Mouse (Mus musculus) midbrain, postnatal 0 days (tissue): ENCODE results near the gene Slc25a5. TPM values are rescaled to one million over a fixed set of nuclear protein-coding genes. Genes with fewer than 3 reads are reported as not detected.

Source experiments
- ATAC-seq: fragments of 200-750 bp; cut with Nextera tagmentation; 2 replicates; pipeline ENCODE4 v1.8.0; 2017; ENCODE audit warnings: moderate number of reproducible peaks, mild to moderate bottlenecking, moderate TSS enrichment, moderate library complexity; ENCODE audit not compliant: low FRiP score
- DNase-seq: peaks from one replicate; pipeline ENCODE4 v3.0.0-alpha.2; 2015; ENCODE audit warnings: low spot score
- H3K27ac ChIP-seq: fragments of 300-500 bp; sonication (generic); 2 replicates; pipeline ENCODE4 v1.5.1; 2014; ENCODE audit warnings: low read depth, mild to moderate bottlenecking, low read length, mixed read lengths
- H3K27me3 ChIP-seq: fragments of 300-500 bp; sonication (generic); 2 replicates; pipeline ENCODE4 v1.6.1; 2014; ENCODE audit warnings: low read length, control low read depth, mixed read lengths; ENCODE audit not compliant: insufficient read depth
- H3K36me3 ChIP-seq: fragments of 300-500 bp; sonication (generic); 2 replicates; pipeline ENCODE4 v1.6.1; 2014; ENCODE audit warnings: low read length, control low read depth, mixed read lengths; ENCODE audit not compliant: insufficient read depth
- H3K4me1 ChIP-seq: fragments of 300-500 bp; sonication (generic); 2 replicates; pipeline ENCODE4 v1.6.1; 2014; ENCODE audit warnings: mild to moderate bottlenecking, control low read depth, antibody characterized with exemption, low read length, mixed read lengths; ENCODE audit not compliant: insufficient read depth
- H3K4me2 ChIP-seq: fragments of 300-500 bp; sonication (generic); 2 replicates; pipeline ENCODE4 v1.6.1; 2014; ENCODE audit warnings: low read depth, mild to moderate bottlenecking, low read length, mixed read lengths; ENCODE audit not compliant: poor library complexity, severe bottlenecking
- H3K4me3 ChIP-seq: fragments of 300-500 bp; sonication (generic); 2 replicates; pipeline ENCODE4 v1.5.1; 2014; ENCODE audit warnings: low read depth, mild to moderate bottlenecking, low read length, moderate library complexity
- H3K9ac ChIP-seq: fragments of 300-500 bp; sonication (generic); replicated peaks from 2 replicates; pipeline ENCODE4 v1.6.1; 2014; ENCODE audit warnings: mild to moderate bottlenecking, low read length, moderate library complexity, mixed read lengths; ENCODE audit not compliant: poor library complexity, severe bottlenecking
- H3K9me3 ChIP-seq: fragments of 300-500 bp; sonication (generic); 2 replicates; pipeline ENCODE4 v1.6.1; 2016; ENCODE audit warnings: low read length, control low read depth
- CTCF ChIP-seq: IDR thresholded peaks from 2 replicates; pipeline ENCODE4 v1.5.1; 2016; ENCODE audit warnings: antibody characterized with exemption, mild to moderate bottlenecking
- WGBS: fragments of 180-500 bp; shearing (Covaris S2); extraction: QIAGEN DNeasy Blood & Tissue Kit; methylation state at CpG from one replicate; pipeline ENCODE4 v1.1.7; 2014; 5-methylcytosine and 5-hydroxymethylcytosine counted together
- polyA plus RNA-seq: library from polyadenylated mRNA; unstranded; fragments of >200 nt; fragmentation: Nextera tagmentation; extraction: Ambion mirVana; gene quantifications from 2 replicates; pipeline ENCODE4 v1.2.1, GENCODE M21; 2015
- total RNA-seq: library from RNA; depleted of rRNA; stranded (reverse); fragments of >200 nt; gene quantifications from 2 replicates; pipeline ENCODE4 v1.2.3, GENCODE M21; 2014; rRNA removed

Gene Slc25a5
- total and polyA plus RNA-seq, 2 experiments from 2014 or later, result 392 to 483 TPM

DNA sequence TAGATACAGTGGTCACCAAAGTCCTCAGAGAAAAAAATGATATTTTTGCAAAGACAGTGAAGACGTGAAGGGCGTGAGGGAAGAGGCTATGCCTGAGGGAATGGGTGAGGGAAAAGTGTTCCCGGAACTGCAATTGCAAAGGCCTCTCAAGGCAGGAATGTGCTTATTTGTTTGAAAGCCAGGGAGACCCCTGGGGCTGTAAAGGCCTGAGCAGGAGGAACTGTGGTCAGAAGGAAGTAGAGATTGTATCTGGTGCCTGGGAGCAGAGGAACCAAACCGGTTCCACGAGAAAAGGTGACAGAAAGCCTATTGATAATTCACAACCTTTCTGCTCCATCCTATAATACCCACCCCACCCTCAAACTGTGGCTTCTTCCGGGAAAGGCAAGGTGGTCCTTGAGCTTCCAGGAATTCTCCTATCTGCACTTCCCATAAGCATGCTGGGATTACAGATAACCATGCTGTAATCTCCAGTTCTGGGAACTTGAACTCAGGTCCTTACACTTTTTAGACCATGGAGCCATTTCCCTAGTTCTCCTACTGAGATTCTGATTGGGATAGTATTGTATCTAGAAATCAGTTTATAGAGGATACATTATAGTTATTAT is 41.7 kb downstream of the Slc25a5 start:
- Histone ChIP-seq H3K9ac (no peak overlapping the region), H3K4me1 (no peaks in the 10 kb centered on the region), H3K4me3 (no peak overlapping the region), H3K4me2 (no peak overlapping the region), H3K27ac (no peak overlapping the region), H3K9me3 (no peaks in the 10 kb centered on the region), H3K36me3 (no peaks in the 10 kb centered on the region), H3K27me3 (no peaks in the 10 kb centered on the region)
- DNase-seq (no peak), ATAC-seq (no peak)
- 78% methylated on average over 6 of the region's 6 CpGs for WGBS
- no peak for TF ChIP-seq CTCF

DNA sequence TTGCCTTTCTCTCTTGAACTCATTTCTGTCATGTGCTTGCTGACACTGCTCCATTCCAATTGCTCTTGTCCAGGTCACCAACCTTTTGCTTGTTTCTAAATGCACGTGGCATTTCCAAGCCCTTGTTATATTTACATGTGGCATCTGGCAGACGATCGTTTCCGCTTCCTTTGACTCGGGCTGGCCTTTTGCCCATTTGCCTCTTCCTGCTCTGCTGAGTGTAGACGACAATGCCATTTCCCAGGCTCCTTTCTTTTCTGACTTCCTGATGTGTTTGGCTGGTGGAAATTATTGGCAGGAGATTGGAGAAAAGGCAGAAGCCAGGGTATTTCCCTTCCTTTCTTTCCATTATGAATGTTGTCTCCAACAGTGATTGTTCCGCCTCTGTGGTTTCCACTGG is 43.9 kb downstream of the Slc25a5 start:
- no peak overlapping the region for H3K4me2 ChIP-seq
- H3K27me3 ChIP-seq, result no peaks in the 10 kb centered on the region
- H3K9me3 ChIP-seq, result no peaks in the 10 kb centered on the region
- no peak for TF ChIP-seq CTCF
- no peak overlapping the region for H3K27ac ChIP-seq
- H3K36me3 ChIP-seq, result no peaks in the 10 kb centered on the region
- DNase-seq (peak; percentile 44), ATAC-seq (no peak)
- no peaks in the 10 kb centered on the region for H3K4me1 ChIP-seq
- WGBS, result 78% methylated on average over 7 of the region's 7 CpGs
- H3K9ac ChIP-seq, result no peak overlapping the region
- H3K4me3 ChIP-seq, result no peak overlapping the region

DNA sequence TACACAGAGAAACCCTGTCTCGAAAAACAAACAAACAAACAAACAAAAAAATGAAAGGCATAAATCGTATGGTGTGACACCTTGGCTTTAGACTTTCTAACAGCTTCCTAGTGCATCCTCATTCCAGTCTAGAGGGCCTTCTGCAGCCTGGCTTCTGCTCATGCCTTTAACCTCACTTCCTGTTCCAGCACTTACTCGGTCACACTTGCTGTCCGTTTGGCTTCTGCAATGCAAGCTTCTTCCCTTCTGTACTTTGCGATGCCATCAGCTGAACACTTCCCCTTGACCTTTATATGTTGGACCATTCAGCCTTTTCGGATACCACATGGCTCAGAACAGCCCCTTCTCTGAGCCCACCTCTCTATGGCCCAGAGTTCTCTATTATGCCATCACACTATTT is 46.2 kb downstream of the Slc25a5 start:
- no peak overlapping the region for H3K4me3 ChIP-seq
- no peak for TF ChIP-seq CTCF
- no peak for ATAC-seq
- no peak overlapping the region for H3K9ac ChIP-seq
- no peaks in the 10 kb centered on the region for H3K36me3 ChIP-seq
- no peaks in the 10 kb centered on the region for H3K4me1 ChIP-seq
- no peak for DNase-seq
- WGBS, result 86% methylated on average over 6 of the region's 6 CpGs
- no peaks in the 10 kb centered on the region for H3K9me3 ChIP-seq
- H3K27ac ChIP-seq, result no peak overlapping the region
- no peaks in the 10 kb centered on the region for H3K27me3 ChIP-seq
- H3K4me2 ChIP-seq, result no peak overlapping the region

GRCm38 (mm10) chrX:36843346-36843990 is 48.0 kb downstream of the Slc25a5 start:
- Histone ChIP-seq H3K9ac (no peak overlapping the region), H3K36me3 (no peaks in the 10 kb centered on the region), H3K4me1 (no peaks in the 10 kb centered on the region), H3K27ac (no peak overlapping the region), H3K27me3 (no peaks in the 10 kb centered on the region), H3K4me3 (no peak overlapping the region), H3K9me3 (no peaks in the 10 kb centered on the region), H3K4me2 (no peak overlapping the region)
- 63% methylated on average over 4 of the region's 4 CpGs for WGBS
- DNase-seq (no peak), ATAC-seq (no peak)
- TF ChIP-seq CTCF, result no peak

- TF ChIP-seq CTCF, result no peak
- 80% methylated on average over 1 of the region's 1 CpGs for WGBS
- Histone ChIP-seq H3K4me1 (no peaks in the 10 kb centered on the region), H3K27me3 (no peaks in the 10 kb centered on the region), H3K9me3 (no peaks in the 10 kb centered on the region), H3K4me3 (no peak overlapping the region), H3K9ac (no peak overlapping the region), H3K36me3 (no peaks in the 10 kb centered on the region), H3K4me2 (no peak overlapping the region), H3K27ac (no peak overlapping the region)
- no peak for DNase-seq
- no peak for ATAC-seq
These were observed 51.7 kb downstream of the Slc25a5 start for GRCm38 (mm10) chrX:36847152-36847551.

Other genes starting within 250 kb of the Slc25a5 start
- 521 and 534 TPM in 2 replicates for gene Pgrmc1, start 197.4 kb upstream of the Slc25a5 start, total RNA-seq
- gene Pgrmc1, start 197.4 kb upstream of the Slc25a5 start, polyA plus RNA-seq, result 763 and 773 TPM in 2 replicates
- 9.8 TPM in 2 replicates for gene Akap17b, start 150.3 kb upstream of the Slc25a5 start, total RNA-seq
- gene Akap17b, start 150.3 kb upstream of the Slc25a5 start, polyA plus RNA-seq, result 4.9 and 5.3 TPM in 2 replicates
- gene Slc25a43, start 52.0 kb upstream of the Slc25a5 start, total RNA-seq, result 0.42 and 0.44 TPM in 2 replicates
- gene Slc25a43, start 52.0 kb upstream of the Slc25a5 start, polyA plus RNA-seq, result 0.25 and 0.73 TPM in 2 replicates
- 39.4 and 40.4 TPM in 2 replicates for gene Ube2a, start 78.2 kb downstream of the Slc25a5 start, total RNA-seq
- 110 and 123 TPM in 2 replicates for gene Ube2a, start 78.2 kb downstream of the Slc25a5 start, polyA plus RNA-seq
- gene C330007P06Rik, start 78.5 kb downstream of the Slc25a5 start, total RNA-seq, result 22.0 and 28.6 TPM in 2 replicates
- 16.9 and 18.8 TPM in 2 replicates for gene C330007P06Rik, start 78.5 kb downstream of the Slc25a5 start, polyA plus RNA-seq
- gene Nkrf, start 107.2 kb downstream of the Slc25a5 start, total RNA-seq, result 23.7 and 24.0 TPM in 2 replicates
- gene Nkrf, start 107.2 kb downstream of the Slc25a5 start, polyA plus RNA-seq, result 15.4 and 15.5 TPM in 2 replicates
- gene Sept6, start 196.1 kb downstream of the Slc25a5 start, total RNA-seq, result 81.4 and 137 TPM in 2 replicates
- gene Sept6, start 196.1 kb downstream of the Slc25a5 start, polyA plus RNA-seq, result 65.1 and 66.2 TPM in 2 replicates